Mouse (Mus musculus) G1E (cell line): ENCODE results near the gene Dysf. TPM values are rescaled to one million over a fixed set of nuclear protein-coding genes. Genes with fewer than 3 reads are reported as not detected.

ENCODE experiments used
- ATAC-seq: 2 replicates; pipeline ENCODE4 v1.8.0; 2016; ENCODE audit warnings: mild to moderate bottlenecking; ENCODE audit not compliant: insufficient number of reproducible peaks, poor library complexity, low FRiP score, severe bottlenecking; ENCODE audit errors: extremely low read depth
- DNase-seq: peaks from one replicate; pipeline ENCODE4 v3.0.0; 2012; ENCODE audit warnings: low spot score
- H3K27me3 ChIP-seq: 2 replicates; pipeline ENCODE4 v1.6.1; 2012; ENCODE audit warnings: mild to moderate bottlenecking, low read length, inconsistent platforms; ENCODE audit not compliant: insufficient read depth
- H3K36me3 ChIP-seq: replicated peaks from 2 replicates; pipeline ENCODE3; 2012; ENCODE audit warnings: mild to moderate bottlenecking, inconsistent platforms
- H3K4me1 ChIP-seq: 2 replicates; pipeline ENCODE4 v1.6.1; 2012; ENCODE audit warnings: low read depth, low read length, inconsistent platforms, mixed read lengths; ENCODE audit not compliant: insufficient read depth
- H3K4me3 ChIP-seq: 2 replicates; pipeline ENCODE4 v1.5.1; 2012; ENCODE audit warnings: low read depth, mild to moderate bottlenecking, inconsistent platforms, low read length, moderate library complexity, mixed read lengths
- H3K9me3 ChIP-seq: replicated peaks from 2 replicates; pipeline ENCODE4 v1.6.1; 2012; ENCODE audit warnings: inconsistent platforms
- CTCF ChIP-seq: IDR thresholded peaks from 2 replicates; pipeline ENCODE4 v1.5.1; 2012; ENCODE audit warnings: low read depth, low read length, inconsistent platforms, mixed read lengths
- GATA1 ChIP-seq: IDR thresholded peaks from 2 replicates; pipeline ENCODE4 v1.6.1; 2012; ENCODE audit warnings: borderline replicate concordance, low read length, inconsistent platforms, mixed read lengths
- GATA2 ChIP-seq: IDR thresholded peaks from 2 replicates; pipeline ENCODE4 v1.6.1; 2012; ENCODE audit warnings: low read depth, low read length, inconsistent platforms, borderline replicate concordance
- POLR2AphosphoS5 ChIP-seq: IDR thresholded peaks from 2 replicates; pipeline ENCODE4 v1.6.1; 2012; ENCODE audit warnings: low read depth, low read length, inconsistent platforms; ENCODE audit not compliant: insufficient replicate concordance
- TAL1 ChIP-seq: conservative IDR thresholded peaks from 2 replicates; pipeline ENCODE4 v1.6.1; 2012; ENCODE audit warnings: low read depth, low read length, inconsistent platforms, mixed read lengths
- polyA plus RNA-seq: library from polyadenylated mRNA; stranded (reverse); fragments of >175 nt; gene quantifications from 2 replicates; pipeline ENCODE4 v1.2.3, GENCODE M21; 2012
- total RNA-seq, 2 experiments: library from RNA; stranded (forward) in 1 of 2; stranded (reverse) in 1 of 2; fragments of 200-1000 nt in 1 of 2; fragments of >200 nt in 1 of 2; fragmentation: Nextera tagmentation in 1 of 2; gene quantifications; 2 replicates each; pipeline ENCODE4 v1.2.3; 2014 to 2017

The Dysf gene
- total and polyA plus RNA-seq, 3 experiments: 0.11 TPM; not detected in 2

DNA sequence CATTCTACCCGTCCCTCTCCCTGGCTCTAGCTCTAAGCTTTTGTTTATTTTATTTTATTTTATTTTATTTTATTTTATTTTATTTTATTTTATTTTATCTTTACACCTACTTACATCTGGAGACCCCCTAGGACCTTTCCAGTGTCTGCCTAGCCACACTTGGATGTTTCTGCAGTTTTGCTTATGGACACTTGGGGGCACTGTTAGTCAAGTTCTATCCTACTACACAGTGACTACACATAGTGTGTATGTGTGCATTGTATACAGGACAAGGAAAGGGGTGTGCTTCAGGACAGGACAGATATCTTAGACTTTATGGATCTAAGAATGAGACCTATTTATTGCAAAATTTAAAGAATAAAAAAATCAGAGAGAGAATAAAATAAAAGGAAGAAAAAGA is 69.8 kb downstream of the Dysf start:
- no peaks in the 10 kb centered on the region for H3K27me3 ChIP-seq
- no peak overlapping the region for H3K4me3 ChIP-seq
- H3K9me3 ChIP-seq: no peaks in the 10 kb centered on the region
- no peaks in the 10 kb centered on the region for H3K4me1 ChIP-seq
- TF ChIP-seq POLR2AphosphoS5: no peak
- DNase-seq: no peak
- no peak for ATAC-seq
- H3K36me3 ChIP-seq: no peaks in the 10 kb centered on the region

DNA sequence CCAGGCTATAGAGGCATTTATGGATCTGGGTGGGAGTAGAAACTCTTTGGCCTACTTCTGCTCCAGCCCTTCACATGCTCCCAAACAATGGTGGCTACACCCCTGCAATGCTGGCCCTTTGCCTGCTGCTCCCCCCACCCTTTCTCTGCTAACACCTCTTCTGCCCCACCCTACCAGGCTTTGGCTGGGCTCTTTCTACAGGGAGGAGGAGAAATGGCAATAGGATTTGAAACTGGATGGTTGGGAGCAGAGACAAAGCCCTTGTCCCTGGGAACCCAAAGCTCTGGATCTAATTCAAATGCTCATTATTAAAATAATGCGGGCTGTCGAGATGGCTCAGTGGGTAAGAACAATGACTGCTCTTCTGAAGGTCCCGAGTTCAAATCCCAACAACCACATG is 72.2 kb downstream of the Dysf start:
- TF ChIP-seq GATA2 (no peak), POLR2AphosphoS5 (no peak), GATA1 (no peak), TAL1 (no peak), CTCF (no peak)
- Histone ChIP-seq H3K4me1 (no peaks in the 10 kb centered on the region), H3K36me3 (no peaks in the 10 kb centered on the region), H3K27me3 (peaks cover 6% of the 10 kb centered on the region; the same call in 1 of the 2 replicates), H3K9me3 (no peaks in the 10 kb centered on the region), H3K4me3 (no peak overlapping the region)
- ATAC-seq (no peak), DNase-seq (no peak)

DNA sequence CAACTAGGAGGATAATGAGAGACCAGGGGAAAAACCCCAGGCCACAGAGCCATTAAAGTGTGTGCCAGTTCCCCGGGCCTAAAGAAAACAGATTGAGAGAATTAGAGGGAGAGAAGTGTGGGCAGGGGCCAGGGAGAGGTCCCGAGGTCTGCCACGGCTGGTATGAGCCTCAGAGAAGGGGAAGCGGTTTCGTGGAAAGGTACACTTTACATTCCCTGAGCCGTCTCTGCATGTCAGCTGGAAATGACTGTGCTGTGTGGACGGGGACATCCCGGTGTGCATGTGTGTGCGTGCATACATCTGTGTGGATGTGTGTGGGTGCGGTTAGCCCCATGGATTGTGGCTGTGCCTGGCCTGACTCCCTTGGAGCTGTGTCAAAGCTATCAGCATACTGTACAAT is 76.4 kb downstream of the Dysf start:
- TF ChIP-seq POLR2AphosphoS5: no peak
- TF ChIP-seq TAL1: no peak
- no peak for TF ChIP-seq CTCF
- TF ChIP-seq GATA1: no peak
- TF ChIP-seq GATA2: no peak
- Histone ChIP-seq H3K4me1 (no peaks in the 10 kb centered on the region), H3K4me3 (no peak overlapping the region), H3K9me3 (no peaks in the 10 kb centered on the region), H3K36me3 (no peaks in the 10 kb centered on the region), H3K27me3 (peaks cover 6% of the 10 kb centered on the region; the same call in 1 of the 2 replicates)
- DNase-seq: no peak
- no peak for ATAC-seq

DNA sequence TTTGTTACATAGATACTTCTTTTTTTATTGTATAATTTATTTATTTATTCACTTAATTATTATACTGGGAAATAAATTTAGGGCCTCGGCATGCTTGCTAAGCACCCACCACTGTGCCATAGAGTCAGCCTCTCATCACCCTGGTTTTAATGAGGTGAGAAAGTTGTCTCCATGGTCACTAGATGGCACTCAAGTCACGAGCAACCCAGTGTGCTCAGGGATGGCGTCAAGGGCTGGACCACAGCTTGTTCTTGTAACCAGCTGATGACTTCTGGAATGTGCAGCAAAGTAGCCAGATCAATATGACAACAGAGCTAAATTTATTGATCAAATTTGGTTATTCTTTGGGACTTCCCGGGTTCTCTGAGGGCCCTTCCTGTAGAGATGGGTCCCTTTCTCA is 85.1 kb downstream of the Dysf start:
- no peak for ATAC-seq

DNA sequence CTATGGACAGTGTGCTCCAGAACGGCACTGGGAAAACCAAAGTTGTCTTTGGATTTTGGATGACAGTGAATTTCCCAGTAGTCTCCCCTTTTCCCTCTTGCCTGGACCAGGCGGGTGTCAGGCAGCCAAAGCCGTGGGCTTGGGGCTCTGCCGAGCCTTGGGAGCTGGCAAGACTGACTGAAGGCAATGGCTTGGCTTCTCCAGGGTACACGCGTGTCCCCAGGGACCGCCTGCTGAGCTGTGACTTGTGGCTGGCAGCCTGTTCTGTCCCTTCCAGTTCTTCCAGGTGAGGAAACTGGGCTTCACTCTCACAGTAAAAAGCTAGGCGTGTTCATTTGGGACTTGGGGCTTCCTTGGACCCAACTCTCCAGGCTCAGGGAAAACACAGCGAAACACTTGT is 86.1 kb downstream of the Dysf start:
- H3K36me3 ChIP-seq: no peaks in the 10 kb centered on the region
- H3K9me3 ChIP-seq: no peaks in the 10 kb centered on the region
- DNase-seq: no peak
- H3K4me1 ChIP-seq: no peaks in the 10 kb centered on the region
- no peak for TF ChIP-seq POLR2AphosphoS5
- TF ChIP-seq GATA1: no peak
- no peak for TF ChIP-seq CTCF
- no peak for TF ChIP-seq GATA2
- TF ChIP-seq TAL1: no peak
- ATAC-seq: no peak
- peaks cover 6% of the 10 kb centered on the region for H3K27me3 ChIP-seq
- no peak overlapping the region for H3K4me3 ChIP-seq

More for the DNA sequence above, 85.1 kb downstream of the Dysf start:
- H3K9me3 ChIP-seq: no peaks in the 10 kb centered on the region
- TF ChIP-seq POLR2AphosphoS5: no peak
- TF ChIP-seq TAL1: no peak
- TF ChIP-seq GATA2: no peak
- no peak for TF ChIP-seq CTCF
- no peaks in the 10 kb centered on the region for H3K4me1 ChIP-seq
- no peak overlapping the region for H3K4me3 ChIP-seq
- no peaks in the 10 kb centered on the region for H3K36me3 ChIP-seq
- H3K27me3 ChIP-seq: peaks cover 3% of the 10 kb centered on the region; the same call in 1 of the 2 replicates
- DNase-seq: peak; percentile 8

DNA sequence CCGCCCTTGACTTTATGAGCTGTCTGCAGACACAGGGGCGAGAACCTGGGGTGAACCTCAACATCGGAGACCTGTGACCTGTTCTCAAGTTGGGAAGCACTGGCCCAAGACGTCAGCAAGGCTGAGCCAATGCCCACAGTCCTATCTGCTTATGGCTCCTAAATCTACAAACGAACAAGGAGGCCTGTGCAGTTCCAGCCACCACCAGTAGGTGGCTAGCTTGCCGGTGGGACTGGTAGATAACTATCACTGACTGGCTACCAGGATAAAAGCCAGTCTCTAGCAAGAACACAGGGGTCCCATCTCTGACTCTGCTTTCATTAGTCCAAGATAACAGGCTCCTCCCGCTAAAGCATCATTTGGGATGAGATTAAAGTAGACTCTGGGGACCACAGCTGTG is 86.6 kb downstream of the Dysf start:
- peaks cover 10% of the 10 kb centered on the region for H3K27me3 ChIP-seq
- ATAC-seq (no peak), DNase-seq (peak; percentile 33)
- no peaks in the 10 kb centered on the region for H3K9me3 ChIP-seq
- no peaks in the 10 kb centered on the region for H3K36me3 ChIP-seq
- no peak overlapping the region for H3K4me3 ChIP-seq
- no peaks in the 10 kb centered on the region for H3K4me1 ChIP-seq
- no peak for TF ChIP-seq POLR2AphosphoS5
- no peak for TF ChIP-seq GATA2
- TF ChIP-seq GATA1: no peak
- TF ChIP-seq CTCF: peak; percentile 91

DNA sequence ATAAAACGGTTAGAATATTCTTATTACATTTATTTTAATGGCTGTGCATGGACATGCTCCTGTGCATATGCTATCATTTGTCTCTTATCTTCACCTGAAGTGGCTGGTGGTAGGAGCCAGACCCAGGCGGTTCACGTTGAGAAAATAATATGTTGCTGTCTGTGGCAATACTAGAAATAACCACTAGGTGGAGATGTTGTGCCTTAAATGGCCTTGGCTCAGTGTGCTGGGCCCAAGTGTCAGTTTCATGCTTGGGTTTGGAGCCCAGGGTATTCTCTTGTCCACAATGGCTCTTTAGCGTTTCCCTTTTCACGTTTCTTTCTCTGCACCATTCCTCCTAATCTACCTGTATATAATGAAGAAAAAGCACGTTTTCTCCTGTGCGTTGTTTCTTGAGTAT is 87.5 kb downstream of the Dysf start:
- Histone ChIP-seq H3K36me3 (no peaks in the 10 kb centered on the region), H3K27me3 (peaks cover 18% of the 10 kb centered on the region), H3K4me3 (no peak overlapping the region), H3K4me1 (no peaks in the 10 kb centered on the region), H3K9me3 (no peaks in the 10 kb centered on the region)
- DNase-seq: peak; percentile 40
- TF ChIP-seq POLR2AphosphoS5: no peak
- peak; percentile 77 for TF ChIP-seq CTCF
- ATAC-seq: no peak
